Mouse (Mus musculus) T-cell, adult 2 months (primary cell): ENCODE measurements around the gene Furin.

Experiments
- DNase-seq: peaks from one replicate; pipeline ENCODE4 v3.0.0; 2022; ENCODE audit warnings: low spot score

The Furin gene

DNA sequence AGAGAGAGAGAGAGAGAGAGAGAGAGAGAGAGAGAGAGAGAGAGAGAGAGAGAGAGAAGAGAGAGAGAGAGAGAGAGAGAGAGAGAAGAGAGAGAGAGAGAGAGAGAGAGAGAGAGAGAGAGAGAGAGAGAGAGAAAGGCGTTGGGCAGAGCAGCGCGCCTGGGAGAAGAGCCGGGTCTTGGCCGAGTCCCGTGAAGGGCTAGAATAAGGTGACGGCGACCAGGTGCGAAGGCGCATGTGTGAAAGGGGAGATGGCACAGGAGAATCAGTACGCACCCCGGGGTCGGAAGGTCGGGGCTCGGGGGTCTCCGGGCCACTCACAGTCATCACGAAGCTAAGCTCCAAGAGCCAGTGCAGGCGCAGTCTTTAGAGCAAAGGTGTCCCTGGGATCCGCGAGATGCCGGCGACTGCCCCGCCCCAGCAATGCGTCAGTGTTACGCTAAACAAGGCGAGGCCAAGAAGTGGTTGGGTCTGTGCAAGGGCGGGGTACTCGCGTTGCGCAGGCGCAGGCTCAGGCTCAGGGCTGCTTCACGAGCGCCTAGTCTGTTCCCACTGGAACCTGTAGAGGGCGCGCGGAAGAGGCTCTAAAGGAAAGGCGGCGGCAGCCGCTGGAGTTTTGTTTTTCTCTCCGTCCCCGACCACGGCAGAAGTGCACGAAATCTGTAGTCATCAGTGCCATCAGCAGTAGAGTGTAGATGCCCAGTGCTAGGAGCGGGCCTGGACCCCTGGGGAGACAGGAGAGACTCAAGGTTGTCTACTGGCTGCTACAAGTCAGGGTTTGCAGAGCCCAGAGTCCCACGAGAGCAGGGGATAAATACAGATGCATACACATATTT, 65.2 kb downstream of the Furin start:
- DNase-seq: peak; percentile 98

DNA sequence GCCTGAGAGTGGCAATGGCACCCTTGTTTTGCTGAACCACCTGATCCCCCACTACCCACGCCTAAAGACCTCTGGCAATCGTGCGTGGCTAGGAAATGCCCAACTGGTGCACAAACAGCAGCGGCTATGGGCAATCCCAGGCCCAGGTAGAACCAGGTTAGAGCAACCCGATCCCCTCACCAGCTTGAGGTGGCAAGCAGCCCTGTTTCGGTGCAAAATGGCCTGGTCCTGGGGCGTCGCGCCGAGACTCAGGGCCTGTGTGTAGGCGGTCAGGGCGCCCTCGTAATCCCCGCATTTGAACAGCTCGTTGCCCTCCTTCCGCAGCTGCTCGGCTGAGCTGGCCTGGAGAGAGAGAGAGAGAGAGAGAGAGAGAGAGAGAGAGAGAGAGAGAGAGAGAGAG, 65.9 kb downstream of the Furin start:
- peak; percentile 18 for DNase-seq
